Mouse (Mus musculus) ES-Bruce4 (cell line): ENCODE measurements around the gene Fgfr2.

Source experiments
- CTCF ChIP-seq: IDR thresholded peaks from one replicate; pipeline ENCODE4 v1.8.1; 2011; ENCODE audit warnings: low read depth, low read length
- EP300 ChIP-seq: IDR thresholded peaks from 2 replicates; pipeline ENCODE4 v1.6.1; 2011; ENCODE audit warnings: low read depth, low read length; ENCODE audit not compliant: insufficient read depth
- POLR2A ChIP-seq: IDR thresholded peaks from one replicate; pipeline ENCODE4 v1.8.1; 2011; ENCODE audit warnings: low read length; ENCODE audit not compliant: insufficient read depth

GRCm38 (mm10) chr7:130147230-130147629, 2975.9 kb downstream of the Fgfr2 start:
- TF ChIP-seq CTCF (no peak), POLR2A (no peak), EP300 (no peak)
